Mouse (Mus musculus): Measurements from ENCODE around the gene Aipl1. TPM values are rescaled to one million over a fixed set of nuclear protein-coding genes. Genes with fewer than 3 reads are reported as not detected.

Gene Aipl1
- not detected for total RNA-seq (2021)

- DNase-seq, result no peak
These were observed at the start of gene Aipl1 for GRCm38 (mm10) chr11:72037409-72037808. Aipl1 (minus strand) TSS chr11:72037509.

DNA sequence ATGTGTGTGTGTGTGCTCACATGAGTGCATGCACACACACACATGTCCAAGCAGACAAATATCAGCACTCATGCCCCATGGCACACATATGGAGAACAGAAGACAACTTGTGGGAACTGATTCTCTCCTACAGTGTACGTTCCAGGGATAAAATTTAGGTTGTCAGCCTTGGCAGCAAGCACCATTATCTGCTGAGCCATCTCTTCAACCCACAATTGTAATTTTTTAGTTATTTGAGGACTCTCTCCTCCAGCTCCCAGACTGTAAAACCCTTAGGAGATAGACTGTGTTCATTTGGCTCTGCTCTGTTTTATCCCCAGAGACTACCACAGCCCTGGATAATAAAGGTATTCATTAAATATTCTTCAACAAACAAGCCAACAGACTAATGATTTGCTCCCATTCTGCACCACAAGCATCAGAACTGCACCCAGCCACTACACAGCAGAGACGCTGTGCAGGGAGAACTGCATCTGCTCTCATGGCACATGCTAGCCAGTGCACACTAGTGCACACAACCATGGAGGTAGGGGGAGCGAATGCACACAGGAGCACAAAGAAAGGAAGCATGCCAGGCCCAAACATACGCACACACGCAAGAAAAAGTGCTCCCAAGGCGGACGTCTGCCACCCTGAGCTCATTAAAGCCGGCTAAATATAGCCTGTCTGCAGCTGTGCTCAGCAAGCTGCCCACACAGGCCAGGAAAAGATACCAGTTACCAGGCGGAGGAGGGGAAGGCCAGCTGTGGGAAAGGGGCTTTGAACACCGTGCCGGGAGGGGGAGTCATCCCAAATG, 49.1 kb upstream of the Aipl1 start:
- DNase-seq, result peak in 1 of 2 experiments; percentile 40

GRCm38 (mm10) chr11:72084337-72084736, 47.0 kb upstream of the Aipl1 start:
- DNase-seq, result no peak

DNA sequence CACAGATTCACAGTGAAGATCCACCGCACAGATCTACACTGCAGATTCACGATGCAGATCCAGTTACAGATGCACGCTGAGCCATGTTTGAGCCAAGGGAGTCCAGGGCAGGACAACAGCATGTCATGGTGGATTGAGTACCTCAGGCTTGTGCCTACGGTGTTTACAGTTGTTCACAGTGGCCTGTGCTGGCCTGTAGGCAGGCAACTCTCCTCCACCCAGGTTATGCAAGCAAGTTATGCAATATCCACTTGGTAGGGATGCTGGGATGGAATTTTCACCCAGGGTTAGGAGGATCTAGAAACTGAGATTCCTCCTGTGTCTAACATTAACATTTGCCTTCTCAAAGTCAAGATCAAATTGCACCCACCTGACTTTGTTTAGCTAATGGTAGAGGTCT, 45.3 kb upstream of the Aipl1 start:
- DNase-seq, result no peak

DNA sequence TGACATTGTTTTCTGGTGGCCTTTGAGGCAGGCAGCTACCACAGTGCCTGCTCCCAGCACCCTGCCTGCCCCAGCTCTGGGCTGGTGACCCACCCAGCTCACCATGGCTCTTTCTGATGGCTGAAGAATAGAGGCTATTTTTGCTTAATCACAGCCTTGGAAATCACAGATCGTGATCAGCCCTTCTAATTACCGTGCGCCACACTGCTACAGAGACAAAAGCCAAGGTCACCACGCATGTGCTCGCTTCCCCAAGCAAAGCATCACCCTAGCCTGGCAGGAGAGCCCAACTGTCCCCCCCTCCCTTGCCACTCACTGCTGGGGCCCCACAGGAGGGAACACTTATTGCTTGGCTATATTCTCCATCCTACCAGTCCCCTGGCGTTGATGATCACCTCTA, 43.2 kb upstream of the Aipl1 start:
- DNase-seq, result no peak

- peak; percentile 44 to 57 for DNase-seq
These were observed 41.3 kb upstream of the Aipl1 start for GRCm38 (mm10) chr11:72078647-72079046.

DNA sequence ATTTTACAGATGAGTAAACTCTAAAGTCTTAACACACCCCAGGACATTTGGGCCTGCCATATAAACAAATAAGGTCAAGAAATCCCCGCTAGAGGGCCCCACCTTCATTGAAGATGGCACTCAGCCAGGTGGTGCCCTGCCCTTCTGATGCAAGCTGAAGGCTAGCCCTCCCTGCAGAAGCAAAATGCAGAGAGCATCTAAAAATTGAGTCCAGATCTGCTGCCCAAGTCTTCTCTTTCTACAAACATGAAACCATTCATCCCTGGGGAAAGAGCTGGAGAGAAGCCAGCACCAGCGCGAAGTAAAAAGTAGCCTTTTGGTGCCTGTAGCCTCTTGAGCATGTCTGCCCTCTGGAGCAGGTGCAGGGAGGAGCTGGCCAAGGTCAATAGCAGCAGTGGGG, 40.7 kb upstream of the Aipl1 start:
- no peak for DNase-seq

DNA sequence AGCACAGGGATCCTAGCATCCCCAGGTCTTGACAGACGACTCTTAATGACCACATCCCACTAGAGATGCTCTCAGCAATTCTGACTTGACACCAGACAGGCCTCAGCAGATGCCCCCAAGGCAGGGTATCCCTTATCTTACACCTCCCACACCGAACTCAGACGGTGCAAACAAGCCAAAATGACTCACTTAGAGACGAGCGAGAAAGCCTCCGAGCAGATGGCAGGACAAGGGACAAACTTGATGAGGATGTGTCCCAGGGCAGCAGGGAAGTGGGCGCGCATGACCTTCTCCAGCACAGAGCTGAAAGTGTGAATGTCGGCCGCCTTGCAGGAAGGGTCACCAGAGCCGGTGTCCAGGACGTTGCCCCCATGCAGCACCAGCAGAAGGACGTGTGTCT, 36.9 kb upstream of the Aipl1 start:
- no peak for DNase-seq

DNA sequence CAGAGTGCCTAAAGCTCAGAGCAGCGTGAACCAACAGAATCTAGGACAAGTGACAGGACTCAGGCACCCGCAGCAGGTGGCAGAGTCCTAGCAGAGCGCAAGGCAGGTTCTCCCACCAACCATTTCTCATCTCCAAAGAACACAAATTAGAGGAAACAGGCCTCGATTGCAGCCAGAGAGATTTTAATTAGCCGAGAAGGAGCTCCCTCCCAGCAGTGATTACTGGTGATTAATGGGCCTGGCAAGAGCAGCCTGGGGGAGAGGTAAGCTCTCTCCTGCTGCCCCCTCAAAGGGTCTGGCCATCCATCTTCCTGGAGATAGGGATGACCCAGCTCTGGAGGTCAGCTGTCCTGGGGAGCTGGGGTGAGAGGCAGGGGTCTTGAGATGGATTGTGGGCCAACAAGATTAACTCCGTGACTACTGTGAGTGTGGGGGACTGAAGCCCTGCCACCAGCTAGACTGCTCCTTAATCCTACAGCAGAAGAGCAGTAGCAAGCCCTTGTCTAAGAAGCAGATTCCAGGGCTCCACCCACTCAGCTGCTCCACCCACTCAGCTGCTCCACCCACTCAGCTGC, 35.1 kb upstream of the Aipl1 start:
- no peak for DNase-seq

DNA sequence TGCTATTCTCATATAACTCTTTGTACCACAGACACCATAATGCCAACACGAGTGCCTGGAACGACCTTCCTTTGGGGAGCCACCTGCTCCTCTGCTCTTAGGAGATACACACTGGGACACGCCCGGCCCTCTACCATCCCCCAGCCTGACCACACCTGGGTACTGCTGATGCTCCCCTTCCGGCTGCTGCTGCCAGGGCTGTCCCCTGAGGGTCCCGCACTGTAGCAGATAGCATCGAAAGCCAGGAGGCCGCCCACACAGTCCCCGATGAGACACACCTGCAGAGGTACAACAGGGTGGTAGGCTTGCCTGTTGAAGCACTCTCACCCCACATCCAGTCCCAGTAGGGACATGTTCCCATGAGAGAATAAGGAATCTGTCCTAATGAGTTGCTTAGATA, 33.4 kb upstream of the Aipl1 start:
- DNase-seq, result no peak

DNA sequence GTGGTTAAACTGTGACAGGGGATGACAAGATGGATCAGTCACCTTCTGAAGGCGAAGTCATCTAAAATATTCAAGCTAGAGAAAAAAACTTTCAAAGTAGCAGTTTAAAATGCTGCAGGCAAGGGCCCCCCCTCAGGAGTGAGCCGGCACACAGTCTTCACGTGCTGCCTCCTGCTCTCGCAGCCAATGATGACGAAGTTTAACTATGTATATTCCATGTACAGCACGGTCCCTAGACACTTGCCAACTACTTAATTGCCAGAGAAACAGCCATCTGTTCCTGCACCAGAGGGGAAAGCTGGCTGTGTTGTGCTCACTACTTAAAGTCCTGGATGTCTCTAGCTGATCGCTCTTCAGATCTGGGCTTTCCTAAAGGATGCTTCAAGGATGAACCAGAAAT, 30.7 kb upstream of the Aipl1 start:
- DNase-seq, result peak in 1 of 2 experiments; percentile 32

- no peak for DNase-seq
These were observed 30.0 kb upstream of the Aipl1 start for GRCm38 (mm10) chr11:72067326-72067725.

GRCm38 (mm10) chr11:72066330-72066729, 29.0 kb upstream of the Aipl1 start:
- no peak for DNase-seq

GRCm38 (mm10) chr11:72065103-72065502, 27.8 kb upstream of the Aipl1 start:
- no peak for DNase-seq

- no peak for DNase-seq
These were observed 27.1 kb upstream of the Aipl1 start for GRCm38 (mm10) chr11:72064414-72064813.

- no peak for DNase-seq
These were observed 23.8 kb upstream of the Aipl1 start for GRCm38 (mm10) chr11:72061093-72061620.

DNA sequence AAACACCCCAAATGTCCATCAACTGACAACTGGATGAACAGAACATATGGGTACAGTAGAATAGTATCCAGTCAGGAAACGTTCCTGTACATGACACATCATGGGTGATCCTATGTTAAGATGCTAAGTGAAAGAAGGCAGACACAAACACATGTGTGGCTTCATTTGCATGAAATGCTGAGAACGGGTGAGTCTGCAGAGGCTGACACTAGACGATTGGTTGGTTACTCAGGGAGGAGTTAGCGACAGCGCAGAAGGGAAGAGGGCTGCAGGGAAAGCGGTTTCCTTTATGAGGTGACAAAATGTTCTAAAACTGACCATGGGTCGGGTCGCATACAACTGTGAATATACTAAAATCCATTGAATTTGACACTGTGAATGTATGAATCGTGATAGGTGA, 23.1 kb upstream of the Aipl1 start:
- no peak for DNase-seq

DNA sequence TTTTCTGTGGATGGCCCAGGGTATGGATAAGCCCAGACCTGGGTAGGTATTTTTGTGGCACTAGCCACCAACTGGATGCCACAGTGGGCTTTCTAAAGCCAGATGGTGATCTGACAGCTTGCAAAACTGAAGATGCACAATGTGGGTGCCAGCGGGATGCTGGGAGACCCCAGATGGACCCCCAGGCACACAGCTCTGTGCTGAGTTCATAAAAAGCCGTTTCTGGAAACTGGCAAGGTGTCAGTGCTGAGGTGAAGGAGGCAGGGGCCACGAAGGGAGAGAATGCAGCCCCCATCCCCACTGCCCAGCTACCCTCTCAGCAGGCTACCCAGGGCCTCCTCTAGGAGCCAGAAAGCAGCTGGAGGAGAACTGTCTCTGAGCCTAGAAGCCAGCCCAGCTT, 19.9 kb upstream of the Aipl1 start:
- no peak for DNase-seq

GRCm38 (mm10) chr11:72055176-72055575, 17.9 kb upstream of the Aipl1 start:
- no peak for DNase-seq

DNA sequence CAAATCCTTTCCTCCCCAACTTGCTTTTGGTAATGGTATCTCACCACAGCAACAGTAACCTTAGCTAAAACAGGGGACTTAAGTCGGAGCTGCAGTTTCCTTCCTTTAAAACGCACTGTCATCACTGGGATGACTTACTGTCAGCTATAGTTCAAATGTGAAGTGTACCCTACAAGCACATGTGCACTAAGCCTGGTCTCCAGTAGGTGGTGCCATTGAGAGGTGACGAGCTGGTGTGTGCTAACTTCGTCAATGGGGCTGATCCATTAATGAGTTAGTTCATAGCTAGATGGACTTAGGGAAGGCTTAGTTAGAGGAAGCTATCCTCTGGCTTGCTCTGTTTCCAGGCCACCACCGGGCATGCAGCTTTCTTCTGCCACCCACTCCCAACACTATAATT, 15.3 kb upstream of the Aipl1 start:
- peak; percentile 68 to 76 for DNase-seq

- no peak for DNase-seq
These were observed 14.9 kb upstream of the Aipl1 start for GRCm38 (mm10) chr11:72052221-72052620.

DNA sequence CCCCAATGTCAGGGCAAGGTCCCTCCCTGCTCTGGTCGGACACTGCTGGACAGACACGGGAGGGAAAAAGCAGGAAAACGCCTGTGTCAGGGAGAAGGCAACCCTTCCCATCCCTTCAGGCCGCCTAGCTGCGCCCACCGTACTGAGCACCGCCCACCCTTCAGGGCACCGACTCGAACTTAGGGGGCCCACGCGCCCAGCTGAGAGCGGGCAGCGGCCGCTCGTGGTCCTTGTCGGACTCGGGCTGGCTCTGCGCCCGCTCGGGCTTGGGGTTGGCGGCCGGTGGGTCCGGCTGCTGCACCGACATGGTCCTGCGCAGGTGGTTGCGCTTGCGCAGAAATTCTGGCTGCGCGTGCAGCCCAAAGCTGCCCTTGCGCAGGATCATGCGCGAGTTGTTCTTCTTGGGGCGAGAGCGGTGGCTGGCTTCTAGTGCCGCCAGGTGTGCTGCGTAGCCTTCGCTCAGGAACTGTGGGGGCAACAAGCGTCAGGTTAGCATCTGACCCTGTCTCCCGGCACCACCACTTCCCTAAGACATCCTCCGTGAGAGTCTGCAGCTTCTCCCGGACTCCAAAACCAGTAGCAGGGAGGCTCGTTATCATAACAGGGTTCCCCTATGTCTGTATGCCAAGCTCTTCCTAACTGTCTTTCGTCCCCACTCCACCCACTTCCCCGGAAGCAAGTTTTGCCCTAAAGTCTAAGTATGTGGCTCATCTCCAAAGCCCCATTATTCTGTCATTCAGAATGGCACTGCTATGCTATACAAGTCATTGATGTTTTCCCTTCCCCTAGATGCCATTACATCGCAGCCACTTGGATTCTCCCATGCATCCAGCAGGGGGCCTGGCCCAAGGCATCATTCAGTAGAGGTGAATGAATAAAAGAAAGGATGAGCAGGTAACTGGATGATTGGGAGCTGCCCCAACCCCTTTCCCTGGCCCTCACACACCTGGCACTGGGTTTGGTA, 13.9 kb upstream of the Aipl1 start:
- DNase-seq, result peak; percentile 56 to 60
